Mouse (Mus musculus) mouse embryonic stem cell (cell line): Measurements from ENCODE around the gene Il17rd.

Experiments used
- in situ Hi-C, 2 experiments: fragments of 300-500 bp; cut with MboI; formaldehyde crosslinking; loops; 1 replicate in 1 of 2; 3 replicates in 1 of 2; pipeline ENCODE4 v1.14.3; 2019 to 2020; ENCODE audit warnings: low sequenced_read_pairs in 2 of 2, low pct_unique_long_range_greater_than_20kb in 1 of 2, mixed read lengths in 1 of 2; ENCODE audit not compliant: unreplicated experiment in 1 of 2

Gene Il17rd

DNA sequence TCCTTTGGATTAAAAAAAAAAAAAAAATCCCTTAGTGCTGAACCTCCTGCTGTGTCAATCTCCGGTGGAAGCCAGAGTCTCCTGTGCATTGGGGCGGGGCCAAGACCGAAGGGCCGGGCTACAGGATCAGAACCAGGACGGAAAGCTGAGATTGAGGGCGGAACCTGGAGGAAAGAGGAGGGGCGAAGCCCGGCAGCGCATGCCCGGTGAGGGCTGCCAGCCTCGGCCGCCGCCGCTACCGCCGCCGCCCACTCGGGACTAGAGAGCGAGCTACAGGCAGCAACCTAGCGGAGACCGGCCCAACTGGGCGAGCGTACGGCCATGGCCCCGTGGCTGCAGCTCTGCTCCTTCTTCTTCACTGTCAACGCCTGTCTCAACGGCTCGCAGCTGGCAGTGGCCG lies at the start of gene Il17rd:
TSS of gene Il17rd (plus strand) at position 159 of the 400 bp plus-strand sequence.
- in situ Hi-C loops: loop anchor here in 1 of 2 experiments (5.0 kb wide), 1 partner anchor 59 kb away; no protein-coding TSS in a partner anchor

DNA sequence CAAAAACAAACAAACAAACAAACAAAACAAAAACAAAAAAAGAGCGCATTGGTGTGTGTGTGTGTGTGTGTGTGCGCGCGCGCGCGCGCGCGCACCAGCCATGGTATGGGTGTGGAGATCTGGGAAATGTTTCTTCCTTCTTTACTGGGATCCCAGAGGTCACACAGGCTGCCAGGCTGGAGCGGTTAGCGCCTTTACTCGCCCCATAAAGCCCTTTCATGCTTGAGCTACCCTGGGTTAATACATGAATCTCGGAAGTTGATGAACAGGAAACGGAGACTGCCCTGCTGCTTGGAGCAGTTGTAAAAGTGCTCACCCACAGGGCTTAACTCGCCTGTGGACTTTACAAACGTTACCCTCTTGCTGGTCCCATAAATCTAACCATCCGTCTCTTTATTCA lies 47.1 kb upstream of the Il17rd start:
- in situ Hi-C loops: no loop called here

DNA sequence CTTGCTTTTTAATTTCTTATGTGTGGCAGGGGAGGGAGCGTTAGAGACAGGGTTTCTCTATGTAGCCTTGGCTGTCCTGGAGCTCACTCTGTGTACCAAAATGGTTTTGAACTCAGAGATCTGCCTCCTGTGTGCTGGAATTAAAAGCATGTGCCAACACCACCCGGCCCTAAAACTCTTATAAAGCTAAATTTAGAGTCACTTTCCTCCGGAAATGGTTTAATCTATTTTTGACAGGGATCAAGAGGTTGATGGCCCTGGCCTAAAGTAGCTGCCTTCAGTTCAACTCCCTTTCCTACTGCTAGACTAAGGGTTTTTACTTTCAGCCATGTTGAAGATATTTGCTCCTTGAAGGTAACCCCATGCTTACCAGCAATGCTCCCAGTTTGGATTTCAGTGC lies 45.3 kb upstream of the Il17rd start:
- in situ Hi-C loops: no loop called here

DNA sequence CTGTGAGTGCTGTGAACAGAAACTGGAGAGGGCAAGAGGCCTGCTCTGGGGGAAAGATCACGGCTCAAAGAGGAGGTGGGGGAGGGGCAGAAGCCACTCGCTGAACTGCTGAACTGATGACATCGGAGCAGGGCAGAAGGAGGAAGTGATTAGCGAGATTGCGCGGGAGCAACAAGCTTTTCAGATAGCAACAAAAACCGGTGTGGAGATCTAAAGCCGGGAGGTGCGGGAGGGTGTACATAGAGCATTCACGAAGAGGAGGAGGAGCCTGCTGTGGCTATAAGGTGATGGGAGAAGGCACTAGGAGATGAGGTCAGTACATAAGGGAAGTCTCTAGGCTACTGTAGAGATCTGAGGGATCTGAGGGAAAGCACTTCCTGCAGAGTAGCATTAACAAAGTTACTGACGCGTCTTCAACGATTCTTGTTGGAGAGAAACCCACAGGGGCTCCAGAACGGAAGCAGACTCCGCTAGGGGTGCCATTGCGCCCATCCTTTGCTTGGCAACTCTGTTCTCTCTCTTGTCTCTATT lies 44.5 kb upstream of the Il17rd start, which contains the start of gene Hesx1:
TSS of gene Hesx1 (plus strand) at position 206 of the 531 bp plus-strand sequence.
- in situ Hi-C loops: no loop called here

DNA sequence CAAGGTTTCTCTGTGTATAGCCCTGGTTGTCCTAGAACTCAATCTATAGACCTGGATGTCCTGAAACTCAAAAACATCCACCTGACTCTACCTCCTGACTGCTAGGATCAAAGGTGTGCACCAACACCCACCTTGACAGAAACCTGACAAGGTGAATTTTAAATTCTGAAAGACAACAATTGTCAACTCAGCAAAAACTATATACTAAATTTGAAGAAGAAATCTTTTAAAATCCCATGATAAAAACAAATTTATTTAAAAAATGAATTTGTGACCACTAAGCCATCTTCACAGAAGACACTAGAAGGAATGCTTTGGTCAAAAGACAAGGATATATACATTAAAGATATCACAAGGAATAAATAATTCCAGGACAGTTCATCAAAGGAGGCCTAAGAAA lies 42.5 kb upstream of the Il17rd start:
- in situ Hi-C loops: no loop called here

DNA sequence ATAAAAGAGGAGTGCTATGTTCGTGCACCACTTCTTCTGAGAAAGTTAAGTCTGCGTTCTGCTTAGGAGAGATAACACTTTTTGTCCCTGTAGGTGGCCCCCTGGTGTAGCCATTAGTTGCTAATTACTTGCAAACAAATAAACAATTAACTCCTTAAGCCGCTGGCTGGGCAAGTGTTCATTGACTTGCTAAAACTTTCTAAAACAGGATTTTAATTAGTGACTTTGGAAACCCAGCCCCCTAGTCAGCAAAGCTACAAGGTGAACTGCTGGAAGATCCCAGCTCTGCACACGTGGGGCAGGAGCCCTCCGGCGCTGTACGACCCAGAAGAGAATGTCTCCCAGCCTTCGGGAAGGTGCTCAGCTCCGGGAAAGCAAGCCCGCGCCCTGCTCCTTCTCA lies 38.4 kb upstream of the Il17rd start:
- in situ Hi-C loops: no loop called here

DNA sequence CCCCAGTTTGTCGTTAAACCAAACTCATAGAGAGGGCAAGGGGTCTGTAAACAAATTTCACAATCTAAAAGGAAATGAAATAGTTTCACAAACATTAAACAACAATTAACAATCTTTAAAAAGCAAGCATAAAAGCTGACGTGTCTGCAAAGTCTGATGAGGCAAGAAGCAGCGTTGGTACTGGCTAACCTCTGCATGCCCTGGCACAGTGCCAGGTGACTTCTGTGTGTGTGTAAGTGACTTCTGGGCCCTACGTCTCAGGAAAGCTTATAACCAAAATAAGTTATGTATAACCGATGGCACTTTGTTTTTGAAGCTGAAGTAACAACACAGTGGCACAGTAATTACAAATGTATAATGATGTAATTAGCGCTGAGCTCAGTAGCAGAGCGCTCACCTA lies 33.8 kb upstream of the Il17rd start:
- in situ Hi-C loops: no loop called here

DNA sequence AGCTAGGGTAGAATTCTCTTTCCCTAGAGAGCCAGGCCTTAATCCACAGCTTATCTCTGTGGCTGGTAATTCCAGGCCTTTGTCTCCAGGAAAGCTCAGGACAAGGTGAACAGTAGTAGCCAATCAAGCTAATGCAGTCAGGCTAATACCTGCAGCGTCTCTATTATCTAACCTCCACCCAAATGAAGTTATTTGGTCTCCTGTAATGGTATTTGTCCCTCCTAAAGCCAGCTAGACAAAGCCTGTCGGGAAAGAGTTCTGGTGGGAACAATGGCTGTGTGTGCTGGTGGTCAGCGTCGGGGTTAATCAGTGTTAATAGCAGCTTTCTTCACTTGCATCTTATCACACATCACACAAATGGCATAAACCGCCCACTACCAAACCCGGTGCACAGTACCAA lies 32.8 kb upstream of the Il17rd start:
- in situ Hi-C loops: no loop called here

DNA sequence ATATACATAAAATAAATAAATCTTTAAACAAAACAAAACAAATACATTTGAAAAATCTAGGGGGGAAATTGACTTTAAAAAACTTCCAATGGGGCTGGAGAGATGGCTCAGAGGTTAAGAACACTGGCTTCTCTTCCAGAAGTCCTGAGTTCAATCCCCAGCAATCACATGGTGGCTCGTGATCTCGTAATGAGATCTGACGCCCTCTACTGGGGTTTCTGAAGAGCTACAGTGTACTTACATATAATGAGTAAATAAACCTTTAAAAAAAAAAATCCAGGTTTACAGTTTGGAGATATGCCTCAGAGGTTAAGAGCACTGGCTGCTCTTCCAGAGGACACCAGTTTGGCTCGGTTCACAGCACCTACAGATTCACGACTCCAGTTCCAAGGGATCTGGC lies 27.2 kb upstream of the Il17rd start:
- in situ Hi-C loops: loop anchor here in 1 of 2 experiments (5.0 kb wide), 1 partner anchor 49 kb away; no protein-coding TSS in a partner anchor

DNA sequence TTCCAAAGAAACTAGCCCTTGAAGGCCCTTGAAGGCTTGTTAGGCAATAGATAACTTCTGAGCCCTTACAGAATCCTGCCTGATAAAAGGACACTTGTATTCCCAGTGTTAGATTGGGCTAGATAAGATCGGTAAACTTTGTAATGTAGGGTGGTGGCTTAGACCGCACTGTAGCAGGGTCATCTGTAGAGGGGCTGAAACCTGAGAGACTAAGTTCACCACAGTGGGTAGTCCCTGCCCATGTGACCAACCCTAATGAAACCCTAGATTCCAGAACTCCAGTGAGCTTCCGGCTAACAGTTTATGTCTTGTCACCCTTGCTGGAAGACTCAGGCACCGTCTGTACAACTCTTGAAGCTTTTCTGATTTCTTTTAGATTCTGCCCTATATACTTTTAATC lies 25.1 kb upstream of the Il17rd start:
- in situ Hi-C loops: loop anchor here in 1 of 2 experiments (5.0 kb wide), 1 partner anchor 51 kb away; no protein-coding TSS in a partner anchor

DNA sequence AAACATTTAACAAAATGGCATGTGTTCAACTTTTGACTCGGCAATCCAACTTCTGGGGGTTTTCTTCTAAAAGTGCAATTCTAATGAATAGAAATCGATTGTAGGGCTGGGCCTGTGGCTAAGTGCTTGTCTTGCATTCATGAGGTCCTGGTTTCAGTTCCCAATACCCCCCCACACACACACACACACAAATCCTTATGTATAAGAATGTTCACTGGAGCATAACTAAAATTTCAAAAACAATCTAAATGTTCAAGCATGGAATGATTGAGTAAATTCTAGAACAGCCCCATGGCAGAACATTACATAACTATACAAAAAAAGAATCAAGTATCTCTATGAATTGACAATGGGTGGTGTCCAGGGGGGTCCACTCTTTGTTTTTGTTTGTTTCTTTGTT lies 20.8 kb upstream of the Il17rd start:
- in situ Hi-C loops: no loop called here

DNA sequence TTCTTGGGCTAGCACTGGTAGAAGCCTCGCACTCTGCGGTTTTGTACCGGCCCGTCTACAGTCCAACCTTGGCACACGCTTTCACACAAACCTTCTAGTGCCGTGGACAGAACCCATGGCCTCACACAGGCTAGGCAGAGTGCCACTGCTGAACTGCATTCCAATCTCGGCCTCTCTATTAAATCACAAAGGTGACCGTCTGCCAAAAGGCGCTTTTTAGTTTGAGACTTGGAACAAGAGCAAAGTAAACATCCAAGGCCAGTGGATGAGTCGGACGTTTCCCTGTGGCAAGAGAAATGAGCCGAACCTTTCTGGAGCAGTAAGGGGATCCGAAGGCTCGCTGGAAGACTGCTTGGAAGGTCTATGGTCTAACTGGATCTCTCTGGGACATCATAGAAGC lies 18.9 kb upstream of the Il17rd start:
- in situ Hi-C loops: loop anchor here (5.0 to 10.0 kb wide), 2 partner anchors 33 to 125 kb away; partner anchors contain the start of gene Asb14 (in 1 of the 2)

DNA sequence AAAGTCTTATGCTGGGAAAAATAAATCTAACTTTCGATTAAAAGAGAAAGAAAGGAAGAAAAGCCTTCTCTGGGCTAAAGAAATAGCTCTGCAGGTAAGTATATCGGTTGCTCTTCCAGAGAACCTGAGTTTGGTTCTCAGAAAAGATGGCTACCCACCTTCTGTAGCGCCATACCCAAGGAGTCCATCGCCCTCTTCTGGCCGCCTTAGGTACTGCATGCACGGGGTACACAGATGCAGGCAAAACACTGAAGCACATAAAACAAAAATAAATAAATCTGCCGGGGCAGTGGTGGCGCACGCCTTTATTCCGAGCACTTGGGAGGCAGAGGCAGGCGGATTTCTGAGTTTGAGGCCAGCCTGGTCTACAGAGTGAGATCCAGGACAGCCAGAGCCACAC lies 15.9 kb upstream of the Il17rd start:
- in situ Hi-C loops: loop anchor here (5.0 to 10.0 kb wide), 2 partner anchors 36 to 128 kb away; partner anchors contain the start of gene Asb14 (in 1 of the 2)

DNA sequence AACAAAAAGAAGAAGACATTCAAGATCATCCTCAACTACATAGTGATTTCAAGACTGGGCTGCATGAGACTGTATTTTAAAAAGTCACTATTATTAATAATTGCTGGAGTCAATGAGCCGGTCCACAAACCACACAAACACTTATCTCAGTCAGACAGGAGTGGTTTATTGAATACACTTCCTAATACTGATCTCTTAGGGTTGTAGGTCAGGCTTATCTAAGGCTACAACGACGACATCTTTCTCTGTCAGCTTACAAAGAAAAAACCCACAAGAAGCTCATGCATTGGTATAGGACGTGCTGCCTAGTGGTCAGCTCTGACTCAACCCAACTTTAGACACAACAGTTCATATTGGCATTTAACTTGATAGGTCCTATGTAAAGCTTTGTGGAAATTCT lies 14.1 kb upstream of the Il17rd start:
- in situ Hi-C loops: loop anchor here (5.0 to 10.0 kb wide), 2 partner anchors 37 to 130 kb away; partner anchors contain the start of gene Asb14 (in 1 of the 2)

DNA sequence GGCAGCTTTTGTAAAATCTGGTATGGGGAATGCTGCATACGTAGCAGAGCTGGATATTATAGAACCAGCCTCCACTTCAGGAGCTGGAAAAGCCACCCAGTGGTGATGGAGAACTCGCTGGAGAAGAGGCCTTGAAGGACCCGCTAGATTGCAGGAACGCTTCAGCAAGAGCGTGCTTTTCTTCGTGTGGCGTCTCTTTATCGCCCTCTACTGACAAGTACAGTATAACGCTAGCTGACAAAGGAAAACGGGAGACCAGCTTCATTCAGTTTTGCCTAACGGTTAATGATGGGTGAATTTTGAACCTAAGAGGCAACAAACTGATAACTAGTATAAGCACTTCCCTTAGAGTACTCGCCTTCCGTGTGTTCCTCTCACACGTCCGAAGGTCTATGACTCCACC lies 9.0 kb upstream of the Il17rd start:
- in situ Hi-C loops: loop anchor here in 1 of 2 experiments (10.0 kb wide), 1 partner anchor 135 kb away; the partner anchor contains the start of gene Asb14

DNA sequence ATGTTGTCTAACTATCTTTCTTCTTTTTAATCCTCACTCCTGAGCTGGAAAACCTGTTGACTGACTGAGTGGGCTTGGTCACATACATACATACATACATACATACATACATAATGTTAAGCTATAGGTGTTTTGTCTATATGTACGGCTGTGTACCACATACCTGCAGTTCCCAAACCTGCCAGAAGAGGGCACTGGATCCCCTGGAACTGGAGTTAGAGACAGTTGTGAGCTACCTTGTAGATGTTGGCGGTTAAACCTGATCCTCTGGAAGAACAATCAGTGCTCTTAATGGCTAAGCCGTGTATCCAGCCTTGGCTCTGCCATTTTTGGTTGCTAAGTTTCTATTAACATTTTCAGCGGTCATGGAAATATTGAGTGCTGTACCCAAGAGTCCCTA lies 7.6 kb upstream of the Il17rd start:
- in situ Hi-C loops: no loop called here

DNA sequence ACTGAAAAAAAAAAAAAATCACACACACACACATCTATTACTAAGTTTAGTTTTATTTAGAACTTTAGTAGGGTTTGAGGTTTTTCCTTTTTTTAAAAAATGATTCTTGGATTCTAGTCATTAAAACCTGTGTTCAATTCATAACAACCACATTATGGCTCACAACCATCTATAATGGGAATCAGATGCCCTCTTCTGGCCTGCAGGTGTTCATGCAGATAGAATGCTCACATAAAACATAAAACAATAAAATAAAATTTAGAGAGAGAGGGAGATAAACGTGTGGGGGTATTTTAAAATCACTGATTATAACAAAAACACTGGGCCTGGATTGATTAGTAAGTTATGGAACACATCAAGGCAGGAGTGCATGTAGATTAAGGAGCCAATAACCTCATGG lies 1.2 kb upstream of the Il17rd start:
- in situ Hi-C loops: loop anchor here in 1 of 2 experiments (5.0 kb wide), 1 partner anchor 60 kb away; no protein-coding TSS in a partner anchor

DNA sequence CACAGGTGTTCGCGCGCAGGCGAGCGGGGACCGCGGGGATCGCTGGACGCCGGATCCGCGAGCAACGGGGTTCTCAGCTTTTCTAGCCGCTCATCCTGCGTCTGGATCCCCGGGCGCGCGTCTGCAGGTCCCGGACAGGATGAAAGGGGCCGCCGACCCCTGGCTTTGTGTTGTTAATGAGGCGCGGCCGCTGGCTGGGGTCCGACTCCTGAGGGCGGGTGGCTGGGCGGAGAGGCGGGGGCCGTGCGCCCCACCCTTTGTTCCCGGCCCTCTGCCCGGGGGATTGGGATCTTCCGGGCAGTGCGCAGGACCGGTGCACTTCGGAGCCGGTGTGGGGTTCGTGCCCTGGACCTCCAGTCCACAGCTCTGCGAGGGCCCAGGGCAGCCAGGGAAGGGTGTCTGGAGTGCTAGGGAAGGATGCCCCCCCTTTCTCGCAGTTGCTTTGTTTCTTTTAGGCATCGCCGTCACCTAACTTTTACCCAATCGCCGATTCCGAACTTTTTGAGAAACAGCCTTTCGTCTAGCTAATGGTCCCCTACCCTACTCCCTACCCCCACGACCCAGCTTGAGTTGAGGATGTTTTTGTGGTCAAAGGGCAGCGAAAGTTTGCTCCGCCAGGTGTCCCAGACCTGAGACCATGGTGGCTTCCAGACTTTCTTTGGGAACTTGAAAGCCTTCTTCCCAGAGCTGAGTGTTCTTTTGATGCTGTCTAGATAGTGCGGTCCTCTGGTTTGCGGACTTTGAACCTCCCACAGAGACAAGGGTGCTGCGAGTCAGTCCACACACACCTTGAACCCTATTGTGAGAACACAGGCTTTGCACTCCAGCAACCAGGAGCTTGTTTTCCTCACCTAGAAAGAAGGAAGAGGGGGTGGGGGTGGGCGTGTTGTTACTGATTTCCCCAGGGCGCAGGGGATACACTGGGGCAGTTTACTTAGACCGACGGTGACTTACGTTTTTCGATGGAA lies 824 bp downstream of the Il17rd start:
- in situ Hi-C loops: loop anchor here (5.0 kb wide), 1 partner anchor 58 kb away; no protein-coding TSS in a partner anchor

DNA sequence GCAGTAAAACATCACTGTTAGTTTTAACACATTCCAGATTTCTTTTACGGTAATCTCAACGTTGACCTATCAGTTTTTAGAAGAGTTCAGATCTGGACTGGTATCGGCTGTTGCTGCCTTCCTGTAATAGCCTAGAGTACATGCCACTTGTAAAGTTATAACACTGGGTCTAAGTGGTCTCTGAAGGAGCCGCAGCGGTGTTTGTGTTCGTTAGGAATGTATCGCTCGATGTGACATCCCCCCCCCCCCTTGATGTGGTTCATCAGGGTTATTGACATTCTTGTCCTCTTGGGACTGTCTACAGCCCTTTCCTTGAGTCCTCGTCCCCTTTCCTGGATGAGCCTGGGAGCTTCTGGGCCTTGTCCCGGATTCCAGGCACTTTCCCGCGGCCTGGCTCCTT lies 1.7 kb downstream of the Il17rd start:
- in situ Hi-C loops: loop anchor here in 1 of 2 experiments (5.0 kb wide), 1 partner anchor 57 kb away; no protein-coding TSS in a partner anchor
